Mouse (Mus musculus) embryonic facial prominence, embryonic 15.5 days (tissue): Measurements from ENCODE around the gene Lcn10. TPM values are rescaled to one million over a fixed set of nuclear protein-coding genes. Genes with fewer than 3 reads are reported as not detected.
"Not testable (repeated sequence)": the region's sequence is repeated elsewhere in the genome, so short reads cannot be mapped to it uniquely, and the experiment has no call there.

Experiments used
- ATAC-seq: fragments of 200-750 bp; cut with Nextera tagmentation; 2 replicates; pipeline ENCODE4 v1.8.0; 2017; ENCODE audit warnings: low read depth, moderate TSS enrichment; ENCODE audit not compliant: insufficient number of reproducible peaks, low FRiP score, low TSS enrichment
- H3K27ac ChIP-seq: fragments of 300-500 bp; sonication (generic); replicated peaks from 2 replicates; pipeline ENCODE4 v1.5.1; 2015; ENCODE audit warnings: mild to moderate bottlenecking, inconsistent platforms
- H3K27me3 ChIP-seq: fragments of 300-500 bp; sonication (generic); 2 replicates; pipeline ENCODE4 v1.6.1; 2015; ENCODE audit warnings: inconsistent platforms
- H3K36me3 ChIP-seq: fragments of 300-500 bp; sonication (generic); 2 replicates; pipeline ENCODE4 v1.6.1; 2015; ENCODE audit warnings: mild to moderate bottlenecking, inconsistent platforms
- H3K4me1 ChIP-seq: fragments of 300-500 bp; sonication (generic); 2 replicates; pipeline ENCODE4 v1.6.1; 2015; ENCODE audit warnings: inconsistent platforms
- H3K4me2 ChIP-seq: fragments of 300-500 bp; sonication (generic); replicated peaks from 2 replicates; pipeline ENCODE4 v1.6.1; 2015; ENCODE audit warnings: mild to moderate bottlenecking, inconsistent platforms
- H3K4me3 ChIP-seq: fragments of 300-500 bp; sonication (generic); replicated peaks from 2 replicates; pipeline ENCODE4 v1.5.1; 2015; ENCODE audit warnings: mild to moderate bottlenecking, inconsistent platforms
- H3K9ac ChIP-seq: fragments of 300-500 bp; sonication (generic); 2 replicates; pipeline ENCODE4 v1.6.1; 2015; ENCODE audit warnings: inconsistent platforms
- H3K9me3 ChIP-seq: fragments of 300-500 bp; sonication (generic); replicated peaks from 2 replicates; pipeline ENCODE4 v1.6.1; 2016; ENCODE audit warnings: inconsistent platforms
- WGBS: fragments of 180-500 bp; shearing (Covaris S2); methylation state at CpG from one replicate; pipeline ENCODE4 v1.1.7; 2015; 5-methylcytosine and 5-hydroxymethylcytosine counted together
- polyA plus RNA-seq: library from polyadenylated mRNA; unstranded; fragments of >200 nt; fragmentation: Nextera tagmentation; extraction: Ambion mirVana; gene quantifications from 2 replicates; pipeline ENCODE4 v1.2.1, GENCODE M21; 2015

The Lcn10 gene
- polyA plus RNA-seq, 1 experiment from 2014 or later, result not detected

DNA sequence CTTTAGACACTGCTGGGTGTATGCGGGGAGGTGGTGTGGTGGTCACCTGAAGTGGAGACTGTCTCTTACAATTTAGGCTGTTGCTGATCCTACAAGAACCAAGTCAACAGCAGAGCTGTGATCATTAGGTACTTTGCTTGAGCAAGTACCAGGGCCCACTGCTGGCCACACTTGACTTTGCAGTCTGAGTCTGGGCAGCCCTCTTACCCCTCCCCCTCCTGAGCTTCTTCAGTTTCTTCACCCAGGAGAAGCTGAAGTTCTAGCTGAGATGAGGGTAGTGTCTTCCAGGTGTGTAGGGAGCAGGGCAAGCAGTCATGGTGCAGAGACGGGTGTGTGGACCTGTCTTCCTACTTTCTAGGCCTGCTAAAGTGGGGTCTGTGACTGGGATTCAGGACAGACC is 25.6 kb downstream of the Lcn10 start:
- Histone ChIP-seq H3K36me3 (no peaks in the 10 kb centered on the region), H3K27ac (no peak overlapping the region), H3K4me2 (peak overlapping the region; percentile 22; the same call in 1 of the 2 replicates), H3K9me3 (no peaks in the 10 kb centered on the region), H3K4me1 (peaks cover 12% of the 10 kb centered on the region), H3K9ac (no peak overlapping the region), H3K27me3 (no peaks in the 10 kb centered on the region), H3K4me3 (no peak overlapping the region)
- ATAC-seq, result no peak
- 76% methylated on average over 2 of the region's 2 CpGs for WGBS

DNA sequence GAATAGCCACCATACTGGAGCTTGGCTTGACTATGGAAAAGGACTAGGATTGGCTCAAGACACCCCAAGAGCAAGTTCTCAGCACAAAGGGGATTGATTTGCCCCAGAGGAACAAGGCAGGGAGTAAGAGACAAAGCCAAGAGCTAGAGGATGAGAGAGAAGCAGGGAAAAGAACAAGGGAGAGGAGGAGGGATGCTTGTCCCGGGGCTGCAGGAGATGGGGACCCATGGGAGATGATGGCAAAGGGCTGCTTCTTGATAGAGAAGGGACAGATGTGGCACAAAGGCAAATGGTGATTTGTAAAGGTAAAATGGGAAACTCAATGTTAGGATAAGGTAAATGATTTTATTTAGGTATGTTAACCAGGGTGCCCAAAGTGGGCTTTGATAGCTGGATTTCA is 26.5 kb downstream of the Lcn10 start:
- H3K4me2 ChIP-seq, H3K36me3 ChIP-seq, H3K9ac ChIP-seq, H3K27ac ChIP-seq, H3K9me3 ChIP-seq, H3K4me3 ChIP-seq, H3K27me3 ChIP-seq, ATAC-seq: not testable (repeated sequence)
- peaks cover 12% of the 10 kb centered on the region for H3K4me1 ChIP-seq
- WGBS, result 86% methylated on average over 1 of the region's 1 CpGs

- H3K9ac ChIP-seq, H3K4me3 ChIP-seq, H3K4me2 ChIP-seq, H3K27me3 ChIP-seq, H3K27ac ChIP-seq, ATAC-seq, H3K9me3 ChIP-seq, H3K36me3 ChIP-seq: not testable (repeated sequence)
- WGBS, result 62% methylated on average over 2 of the region's 2 CpGs
- peaks cover 12% of the 10 kb centered on the region for H3K4me1 ChIP-seq
Observed at GRCm38 (mm10) chr2:25709791-25710190, 27.3 kb downstream of the Lcn10 start.

GRCm38 (mm10) chr2:25711641-25712040 is 29.1 kb downstream of the Lcn10 start:
- not testable (repeated sequence) for H3K9me3 ChIP-seq, H3K27ac ChIP-seq, ATAC-seq, H3K4me2 ChIP-seq, H3K9ac ChIP-seq, H3K27me3 ChIP-seq, H3K4me3 ChIP-seq, H3K36me3 ChIP-seq
- WGBS, result 23% methylated on average over 3 of the region's 3 CpGs
- peaks cover 12% of the 10 kb centered on the region for H3K4me1 ChIP-seq

- no peaks in the 10 kb centered on the region for H3K27me3 ChIP-seq
- H3K36me3 ChIP-seq, result no peaks in the 10 kb centered on the region
- no peak overlapping the region for H3K27ac ChIP-seq
- no peak overlapping the region for H3K4me3 ChIP-seq
- H3K9me3 ChIP-seq, result no peaks in the 10 kb centered on the region
- no peak for ATAC-seq
- H3K4me2 ChIP-seq, result no peak overlapping the region
- no peaks in the 10 kb centered on the region for H3K4me1 ChIP-seq
- H3K9ac ChIP-seq, result no peak overlapping the region
Observed at GRCm38 (mm10) chr2:25717222-25717621, 34.7 kb downstream of the Lcn10 start.

DNA sequence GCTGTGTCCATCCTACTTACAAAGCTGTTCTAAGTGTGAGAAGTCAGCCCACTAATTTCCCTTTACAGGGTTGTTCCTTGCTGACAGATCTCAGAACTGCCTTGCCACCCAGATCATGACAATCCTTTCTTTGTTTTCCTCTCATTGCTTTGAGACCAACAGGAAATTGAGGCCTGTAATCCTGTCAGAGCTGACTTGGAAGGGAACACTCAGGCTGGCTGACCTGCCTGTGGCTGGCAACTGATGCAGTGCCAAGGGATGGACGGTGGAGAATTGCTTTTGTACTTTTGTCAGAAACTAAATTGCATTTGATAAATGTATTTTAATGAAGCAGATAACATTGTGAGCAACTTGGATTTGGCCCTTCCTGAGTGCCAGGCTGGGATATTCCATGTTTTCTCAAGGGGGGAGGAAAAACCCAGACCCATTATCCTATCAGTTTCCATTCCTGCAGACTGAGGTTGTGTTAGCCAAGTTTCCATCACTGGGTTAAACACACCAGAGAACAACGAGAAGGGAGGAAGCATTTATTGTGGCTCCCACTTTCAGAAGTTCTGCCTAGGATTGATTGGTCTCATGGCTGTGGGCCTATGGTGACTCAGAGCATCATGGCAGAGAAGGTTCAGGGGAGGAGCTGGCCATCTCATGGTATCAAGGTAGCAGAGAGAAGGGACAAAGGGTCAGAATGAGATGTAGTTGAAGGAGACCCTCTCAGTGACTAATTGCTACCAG is 50.8 kb downstream of the Lcn10 start:
- Histone ChIP-seq H3K4me1 (no peaks in the 10 kb centered on the region), H3K4me3 (no peak overlapping the region), H3K27ac (no peak overlapping the region), H3K9ac (no peak overlapping the region), H3K9me3 (no peaks in the 10 kb centered on the region), H3K36me3 (no peaks in the 10 kb centered on the region), H3K4me2 (no peak overlapping the region), H3K27me3 (no peaks in the 10 kb centered on the region)
- no peak for ATAC-seq
- WGBS, result 37% methylated on average over 2 of the region's 2 CpGs

Other genes starting within 250 kb of the Lcn10 start
- 72.8 and 75.5 TPM in 2 replicates for gene Clic3, start 225.9 kb upstream of the Lcn10 start, polyA plus RNA-seq
- gene Paxx, start 221.6 kb upstream of the Lcn10 start, polyA plus RNA-seq, result 48.7 and 49.1 TPM in 2 replicates
- gene Ptgds, start 212.7 kb upstream of the Lcn10 start, polyA plus RNA-seq, result 18.7 and 20.8 TPM in 2 replicates
- gene Lcn12, start 188.8 kb upstream of the Lcn10 start, polyA plus RNA-seq, result not detected in 2 replicates
- gene Fbxw5, start 182.0 kb upstream of the Lcn10 start, polyA plus RNA-seq, result 81.2 and 96.3 TPM in 2 replicates
- 5.6 and 7.2 TPM in 2 replicates for gene C8g, start 181.0 kb upstream of the Lcn10 start, polyA plus RNA-seq
- gene Traf2, start 135.8 kb upstream of the Lcn10 start, polyA plus RNA-seq, result 34.8 and 36.2 TPM in 2 replicates
- 355 and 373 TPM in 2 replicates for gene Edf1, start 124.9 kb upstream of the Lcn10 start, polyA plus RNA-seq
- gene Mamdc4, start 107.9 kb upstream of the Lcn10 start, polyA plus RNA-seq, result 3.3 and 4.9 TPM in 2 replicates
- gene Phpt1, start 107.5 kb upstream of the Lcn10 start, polyA plus RNA-seq, result 147 and 157 TPM in 2 replicates
- gene Ajm1, start 101.0 kb upstream of the Lcn10 start, polyA plus RNA-seq, result 0.60 and 0.63 TPM in 2 replicates
- 82.1 and 83.3 TPM in 2 replicates for gene Rabl6, start 74.2 kb upstream of the Lcn10 start, polyA plus RNA-seq
- gene Ccdc183, start 65.0 kb upstream of the Lcn10 start, polyA plus RNA-seq, result 0.29 and 0.42 TPM in 2 replicates
- 28.6 and 30.5 TPM in 2 replicates for gene Tmem141, start 60.7 kb upstream of the Lcn10 start, polyA plus RNA-seq
- gene Fcna, start 54.7 kb upstream of the Lcn10 start, polyA plus RNA-seq, result 2.8 and 3.5 TPM in 2 replicates
- not detected in 2 replicates for gene Lcn8, start 29.6 kb upstream of the Lcn10 start, polyA plus RNA-seq
- not detected in 2 replicates for gene Lcn5, start 24.8 kb upstream of the Lcn10 start, polyA plus RNA-seq
- gene Lcn6, start 5.9 kb upstream of the Lcn10 start, polyA plus RNA-seq, result not detected in 2 replicates
- not detected in 2 replicates for gene Obp2a, start 17.3 kb downstream of the Lcn10 start, polyA plus RNA-seq
- gene Bmyc, start 24.0 kb downstream of the Lcn10 start, polyA plus RNA-seq, result 91.8 and 93.2 TPM in 2 replicates
- gene Obp2b, start 54.3 kb downstream of the Lcn10 start, polyA plus RNA-seq, result not detected in 2 replicates
- not detected in 2 replicates for gene Lcn3, start 82.8 kb downstream of the Lcn10 start, polyA plus RNA-seq
- gene Lcn11, start 94.3 kb downstream of the Lcn10 start, polyA plus RNA-seq, result not detected in 2 replicates
- not detected in 2 replicates for gene Gm13539, start 99.5 kb downstream of the Lcn10 start, polyA plus RNA-seq
- gene Glt6d1, start 133.1 kb downstream of the Lcn10 start, polyA plus RNA-seq, result not detected in 2 replicates
- gene Lcn9, start 140.4 kb downstream of the Lcn10 start, polyA plus RNA-seq, result not detected in 2 replicates
- not detected in 2 replicates for gene Sohlh1, start 164.5 kb downstream of the Lcn10 start, polyA plus RNA-seq
- 0.32 and 0.42 TPM in 2 replicates for gene Kcnt1, start 181.0 kb downstream of the Lcn10 start, polyA plus RNA-seq